In genomic region chr1:91085009-91085408, GRCm38 (mm10) we compare ENCODE assay signal across 17 mouse cellular contexts. TPM values are rescaled to one million over a fixed set of nuclear protein-coding genes. Genes with fewer than 3 reads are reported as not detected.
A peak's percentile ranks its signal among the peaks of the same experiment; 100 is the strongest.
DNase-seq lines count a peak whose midpoint lies in the region; ATAC-seq lines count a peak whose summit lies in the region.
"Had no signal": no experiment of that assay in that cellular context is flagged by ENCODE, and none has a peak within 500 bp of the region (broad histone marks: within the 10 kb centered on the region; RNA-seq: fewer than 3 reads in every experiment).

No protein-coding gene starts in this region.

- H3K4me2 ChIP-seq in intestine, embryonic 16.5 days (ENCODE audit: low read depth, low read length), result no peak overlapping the region
- no peak overlapping the region for H3K4me2 ChIP-seq in intestine, embryonic 15.5 days (replicated peaks)
- no peak overlapping the region for H3K4me2 ChIP-seq in limb, embryonic 15.5 days
- H3K4me2 ChIP-seq: hindbrain, embryonic 14.5 days; limb, embryonic 12.5 days; neural tube, embryonic 12.5 days had no signal

- H3K9ac ChIP-seq in intestine, embryonic 16.5 days (ENCODE audit: low read depth, low read length), result no peak overlapping the region
- no peak overlapping the region for H3K9ac ChIP-seq in intestine, embryonic 15.5 days
- H3K9ac ChIP-seq in limb, embryonic 15.5 days, result no peak overlapping the region
- H3K9ac ChIP-seq: hindbrain, embryonic 14.5 days; limb, embryonic 12.5 days; neural tube, embryonic 12.5 days had no signal

- WGBS in heart, embryonic 10.5 days, result 36% methylated on average over 10 of the region's 10 CpGs
- WGBS in intestine, embryonic 16.5 days, result 61% methylated on average over 10 of the region's 10 CpGs
- WGBS in intestine, embryonic 15.5 days, result 47% methylated on average over 10 of the region's 10 CpGs
- 75% methylated on average over 10 of the region's 10 CpGs for WGBS in limb, embryonic 15.5 days

- no peak overlapping the region for H3K4me3 ChIP-seq in heart, embryonic 10.5 days
- no peak overlapping the region for H3K4me3 ChIP-seq in intestine, embryonic 16.5 days (ENCODE audit: low read length)
- no peak overlapping the region for H3K4me3 ChIP-seq in intestine, embryonic 15.5 days (replicated peaks)
- no peak overlapping the region for H3K4me3 ChIP-seq in limb, embryonic 15.5 days
- H3K4me3 ChIP-seq: layer of hippocampus, adult 2 months; limb, embryonic 12.5 days; neural tube, embryonic 12.5 days had no signal

- no peaks in the 10 kb centered on the region for H3K27me3 ChIP-seq in heart, embryonic 10.5 days (ENCODE audit: insufficient read depth, poor library complexity, severe bottlenecking)
- H3K27me3 ChIP-seq in intestine, embryonic 16.5 days (replicated peaks; ENCODE audit: control insufficient read depth, insufficient read depth, low read length), result no peaks in the 10 kb centered on the region
- no peaks in the 10 kb centered on the region for H3K27me3 ChIP-seq in intestine, embryonic 15.5 days (replicated peaks)
- no peaks in the 10 kb centered on the region for H3K27me3 ChIP-seq in limb, embryonic 15.5 days
- H3K27me3 ChIP-seq: CH12.LX; limb, embryonic 12.5 days; neural tube, embryonic 12.5 days had no signal

- peaks cover 15% of the 10 kb centered on the region for H3K36me3 ChIP-seq in heart, embryonic 10.5 days
- H3K36me3 ChIP-seq in intestine, embryonic 16.5 days (ENCODE audit: control insufficient read depth, insufficient read depth, low read length), result no peaks in the 10 kb centered on the region
- no peaks in the 10 kb centered on the region for H3K36me3 ChIP-seq in intestine, embryonic 15.5 days
- H3K36me3 ChIP-seq in limb, embryonic 15.5 days, result no peaks in the 10 kb centered on the region
- H3K36me3 ChIP-seq: limb, embryonic 12.5 days; neural tube, embryonic 12.5 days had no signal

- no peak for ATAC-seq in intestine, embryonic 16.5 days
- no peak for ATAC-seq in intestine, embryonic 15.5 days
- no peak for ATAC-seq in limb, embryonic 15.5 days (ENCODE audit: insufficient number of reproducible peaks, low FRiP score, low TSS enrichment, low read depth)

- H3K27ac ChIP-seq in heart, embryonic 10.5 days, result peak overlapping the region; percentile 88
- H3K27ac ChIP-seq in intestine, embryonic 16.5 days (ENCODE audit: low read length), result 0 out of 2 replicates have a peak overlapping the region, but pooled peaks have one; percentile 11
- H3K27ac ChIP-seq in intestine, embryonic 15.5 days, result no peak overlapping the region
- 0 out of 2 replicates have a peak overlapping the region, but pooled peaks have one; percentile 27 for H3K27ac ChIP-seq in limb, embryonic 15.5 days
- H3K27ac ChIP-seq: hindbrain, embryonic 14.5 days; layer of hippocampus, adult 2 months; neural tube, embryonic 12.5 days had no signal

- H3K9me3 ChIP-seq in heart, embryonic 10.5 days, result no peaks in the 10 kb centered on the region
- no peaks in the 10 kb centered on the region for H3K9me3 ChIP-seq in intestine, embryonic 16.5 days (ENCODE audit: control insufficient read depth, low read length)
- H3K9me3 ChIP-seq in intestine, embryonic 15.5 days, result no peaks in the 10 kb centered on the region
- no peaks in the 10 kb centered on the region for H3K9me3 ChIP-seq in limb, embryonic 15.5 days
- H3K9me3 ChIP-seq: limb, embryonic 12.5 days; neural tube, embryonic 12.5 days had no signal

- peaks cover 72% of the 10 kb centered on the region for H3K4me1 ChIP-seq in heart, embryonic 10.5 days
- H3K4me1 ChIP-seq in intestine, embryonic 16.5 days (ENCODE audit: control insufficient read depth, insufficient read depth, low read length), result peaks cover 26% of the 10 kb centered on the region
- peaks cover 32% of the 10 kb centered on the region for H3K4me1 ChIP-seq in intestine, embryonic 15.5 days (replicated peaks)
- peaks cover 32% of the 10 kb centered on the region for H3K4me1 ChIP-seq in limb, embryonic 15.5 days

- no peak for DNase-seq in heart, embryonic 10.5 days (ENCODE audit: low spot score)
- no peak for DNase-seq in heart, postnatal 4 days
- peak; percentile 42 for DNase-seq in Muller cell, postnatal 12 days (ENCODE audit: inconsistent ontology term)
- DNase-seq in frontal cortex, postnatal 10 days (ENCODE audit: low spot score in 2 of 2), result no peak
- no peak for DNase-seq in cerebellum, adult 9-11 months
- DNase-seq: adrenal gland, postnatal 36 days; cerebellum, adult 9-10 months; kidney, adult 9 months; lung, adult 18-20 months had no signal

RNA-seq across cellular contexts. Expression of gene Rbm44, which starts 59.9 kb away (rescaled TPM):
- 1.3 and 2.9 TPM in 2 replicates for polyA plus RNA-seq in heart, embryonic 10.5 days (2016; fragmentation: Nextera tagmentation; extraction: Ambion mirVana)
- total RNA-seq in heart, postnatal 4 days (2021), result 1 to 10 TPM in 1 of 2 experiments, under 1 TPM in 1; 0.88 to 1.1 TPM
- polyA plus RNA-seq in intestine, embryonic 16.5 days (2015; fragmentation: Nextera tagmentation; extraction: Ambion mirVana), result 0.44 and 0.53 TPM in 2 replicates
- 0.67 and 0.68 TPM in 2 replicates for polyA plus RNA-seq in intestine, embryonic 15.5 days (2015; fragmentation: Nextera tagmentation; extraction: Ambion mirVana)
- 0.65 and 0.94 TPM in 2 replicates for polyA plus RNA-seq in limb, embryonic 15.5 days (2015; fragmentation: Nextera tagmentation; extraction: Ambion mirVana)
- total RNA-seq: adrenal gland, postnatal 36 days; layer of hippocampus, adult 2 months had no signal
